Comparison of ENCODE assay signal across 8 mouse cellular contexts in the genomic region with DNA sequence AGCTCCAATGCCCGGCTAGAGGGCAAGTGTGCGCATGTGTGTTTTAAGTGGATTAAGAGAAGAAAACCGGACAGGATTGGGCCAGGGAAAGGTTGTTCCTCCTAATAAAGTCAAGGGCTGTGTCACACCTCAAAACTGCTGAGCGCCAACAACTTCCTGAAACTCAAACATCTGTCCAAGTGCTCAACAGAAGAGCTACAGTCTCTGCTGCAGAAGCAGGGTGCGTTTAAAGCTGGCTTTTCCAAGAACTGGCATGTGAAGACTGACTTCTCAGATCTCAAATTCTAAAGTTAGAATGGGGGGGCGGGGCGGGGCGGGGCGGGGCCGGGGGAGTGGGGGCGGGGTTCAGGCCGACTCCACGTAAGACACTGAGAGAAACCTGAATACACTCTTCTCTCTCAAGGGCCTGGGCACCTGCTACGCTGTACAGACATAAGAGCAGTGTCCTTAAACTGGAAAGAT. TPM values are rescaled to one million over a fixed set of nuclear protein-coding genes. Genes with fewer than 3 reads are reported as not detected.
A peak's percentile ranks its signal among the peaks of the same experiment; 100 is the strongest.
DNase-seq lines count a peak whose midpoint lies in the region; ATAC-seq and TF ChIP-seq lines count a peak whose summit lies in the region.

No protein-coding gene starts in this region.

- H3K9me3 ChIP-seq in hindbrain, embryonic 16.5 days (ENCODE audit: control insufficient read depth, low read length) = no peaks in the 10 kb centered on the region
- H3K9me3 ChIP-seq in megakaryocyte, embryonic 14.5 days = no peaks in the 10 kb centered on the region

- H3K4me1 ChIP-seq in hindbrain, embryonic 16.5 days (ENCODE audit: control insufficient read depth, insufficient read depth, low read depth, low read length) = peaks cover 31% of the 10 kb centered on the region
- H3K4me1 ChIP-seq in megakaryocyte, embryonic 14.5 days = peaks cover 100% of the 10 kb centered on the region

- peak overlapping the region; percentile 59 for H3K4me3 ChIP-seq in gastrocnemius, adult 2 months
- no peak overlapping the region for H3K4me3 ChIP-seq in hindbrain, embryonic 16.5 days (ENCODE audit: low read length)
- peak overlapping the region; percentile 89 for H3K4me3 ChIP-seq in megakaryocyte, embryonic 14.5 days (replicated peaks)

- no peak overlapping the region for H3K9ac ChIP-seq in hindbrain, embryonic 16.5 days (ENCODE audit: low read depth, low read length)

- no peak for TF ChIP-seq CTCF in gastrocnemius, adult 2 months (IDR thresholded peaks at IDR 0.05)

- no peak for DNase-seq in gastrocnemius, adult 2 months
- DNase-seq in gastrocnemius, adult 8-10 months (ENCODE audit: low spot score in 2 of 2) = no peak
- peak; percentile 43 for DNase-seq in Muller cell, postnatal 12 days (ENCODE audit: inconsistent ontology term)
- DNase-seq in adrenal gland, adult 8-10 months = no peak
- no peak for DNase-seq in frontal cortex, adult 2 months (ENCODE audit: extremely low spot score in 1 of 2, low spot score in 1 of 2)
- no peak for DNase-seq in right cerebral cortex, postnatal 4 days

- H3K27me3 ChIP-seq in hindbrain, embryonic 16.5 days (replicated peaks; ENCODE audit: control insufficient read depth, insufficient read depth, low read length) = no peaks in the 10 kb centered on the region
- H3K27me3 ChIP-seq in megakaryocyte, embryonic 14.5 days (replicated peaks) = no peaks in the 10 kb centered on the region

- peak overlapping the region; percentile 85 for H3K27ac ChIP-seq in gastrocnemius, adult 2 months
- H3K27ac ChIP-seq in hindbrain, embryonic 16.5 days (ENCODE audit: low read depth, low read length) = peak overlapping the region; percentile 59; the same call in 1 of the 2 replicates

- ATAC-seq in hindbrain, embryonic 16.5 days = peak; percentile 15

- peak overlapping the region; percentile 52; the same call in 1 of the 2 replicates for H3K4me2 ChIP-seq in hindbrain, embryonic 16.5 days (ENCODE audit: low read length)

- WGBS in hindbrain, embryonic 16.5 days = 32% methylated on average over 14 of the region's 14 CpGs

- no peaks in the 10 kb centered on the region for H3K36me3 ChIP-seq in hindbrain, embryonic 16.5 days (ENCODE audit: control insufficient read depth, insufficient read depth, low read length)
- peaks cover 34% of the 10 kb centered on the region for H3K36me3 ChIP-seq in megakaryocyte, embryonic 14.5 days (replicated peaks; ENCODE audit: low read length)

- intact Hi-C loops in gastrocnemius, adult 2 months (cut with DNase I) = loop anchor here (5.0 kb wide), 1 partner anchor 37 kb away; no protein-coding TSS in a partner anchor

RNA-seq across cellular contexts. Expression of a gene that starts 15.7 kb away (rescaled TPM):
- total RNA-seq in gastrocnemius, adult 2 months (2021) = 10 to 100 TPM; 14.1 to 22.4 TPM
- total RNA-seq in gastrocnemius, adult 8-10 months (2022) = 10 to 100 TPM; 14.2 to 17.6 (median 16.4) TPM
- polyA plus RNA-seq in hindbrain, embryonic 16.5 days (2015; fragmentation: Nextera tagmentation; extraction: Ambion mirVana) = 43.0 and 45.2 TPM in 2 replicates
- 367 and 525 TPM in 2 replicates for polyA plus RNA-seq in megakaryocyte, embryonic 14.5 days (2012; ENCODE audit: insufficient read depth, low replicate concordance)
- total RNA-seq in adrenal gland, adult 8-10 months (2022) = 10 to 100 TPM; 30.9 to 55.9 (median 45.0) TPM
- 17.5 and 18.4 TPM in 2 replicates for polyA plus RNA-seq in frontal cortex, adult 2 months (2012; rRNA removed)

RNA-seq across cellular contexts. Expression of a gene that starts 38.8 kb away (rescaled TPM):
- total RNA-seq in gastrocnemius, adult 2 months (2021) = 10 to 100 TPM; 33.2 to 40.4 TPM
- total RNA-seq in gastrocnemius, adult 8-10 months (2022) = 10 to 100 TPM; 36.6 to 41.4 (median 38.9) TPM
- polyA plus RNA-seq in hindbrain, embryonic 16.5 days (2015; fragmentation: Nextera tagmentation; extraction: Ambion mirVana) = 72.7 and 85.8 TPM in 2 replicates
- 15.5 and 56.2 TPM in 2 replicates for polyA plus RNA-seq in megakaryocyte, embryonic 14.5 days (2012; ENCODE audit: insufficient read depth, low replicate concordance)
- 100 to 1,000 TPM; 145 to 176 (median 155) TPM for total RNA-seq in adrenal gland, adult 8-10 months (2022)
- 64.0 and 68.9 TPM in 2 replicates for polyA plus RNA-seq in frontal cortex, adult 2 months (2012; rRNA removed)
